Mouse (Mus musculus): ENCODE measurements around the gene Olfr775. TPM values are rescaled to one million over a fixed set of nuclear protein-coding genes. Genes with fewer than 3 reads are reported as not detected.

The Olfr775 gene
- not detected in 2 replicates for polyA plus RNA-seq (2014; fragmentation: Nextera tagmentation; extraction: Ambion mirVana)

DNA sequence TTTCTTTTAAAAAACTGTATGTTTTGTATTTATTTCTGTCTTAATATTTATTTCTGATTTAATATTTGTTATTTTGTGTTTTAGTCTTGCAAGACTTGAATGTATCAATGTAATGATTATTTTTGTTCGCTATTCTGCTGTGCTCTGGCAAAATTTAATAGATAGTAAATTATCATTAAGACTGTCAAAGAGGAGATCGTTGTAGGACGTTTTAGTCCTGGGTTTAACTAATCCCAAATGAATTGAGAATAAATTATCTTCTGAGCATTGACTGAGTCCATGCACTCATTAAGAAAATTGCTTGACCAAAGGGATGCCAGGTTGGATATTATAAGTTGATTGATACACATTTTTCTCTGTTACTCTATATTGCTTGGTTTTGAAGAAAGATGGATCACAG is at the start of gene Olfr775:
Gene Olfr775, plus strand, starts transcription at position 301 of the 400 bp plus-strand sequence.
- H3K4me3 ChIP-seq (ENCODE audit: low read length): no peak within 1 kb of the TSS
- no peak for ATAC-seq (ENCODE audit: low FRiP score, low TSS enrichment)
- no peaks in the 10 kb centered on the region for H3K36me3 ChIP-seq (ENCODE audit: control insufficient read depth, insufficient read depth, low read length)
- H3K9ac ChIP-seq (ENCODE audit: low read depth, low read length): no peak within 1 kb of the TSS
- H3K9me3 ChIP-seq (ENCODE audit: control insufficient read depth, low read length): no peaks in the 10 kb centered on the region
- H3K4me1 ChIP-seq (ENCODE audit: control insufficient read depth, insufficient read depth, low read length): no peaks in the 10 kb centered on the region
- 70% methylated on average over 3 of the region's 3 CpGs for WGBS
- no peak within 1 kb of the TSS for H3K27ac ChIP-seq (ENCODE audit: low read depth, low read length)
- H3K27me3 ChIP-seq (ENCODE audit: control insufficient read depth, insufficient read depth, low read length): no peaks in the 10 kb centered on the region
- H3K4me2 ChIP-seq (replicated peaks; ENCODE audit: low read depth, low read length): no peak within 1 kb of the TSS

DNA sequence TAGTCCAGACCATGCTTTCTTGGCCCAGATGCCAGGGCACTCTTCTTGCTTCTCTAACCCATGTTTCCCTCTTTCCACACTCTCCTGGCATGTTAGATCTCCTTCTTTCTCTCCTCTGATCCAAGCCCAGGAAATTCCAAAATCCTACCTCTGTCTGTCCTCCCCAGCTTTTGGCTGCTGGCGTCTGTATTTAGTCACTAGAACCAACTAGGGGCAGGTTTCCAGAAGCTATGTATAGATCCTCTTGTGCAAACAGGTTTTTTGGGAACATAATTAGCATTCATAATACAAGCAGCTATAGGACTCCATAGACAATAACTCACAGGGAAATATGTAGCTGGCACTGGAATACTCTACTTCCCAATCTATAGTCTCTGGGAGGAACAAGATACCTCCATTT is 17.5 kb upstream of the Olfr775 start:
- Histone ChIP-seq H3K9ac (ENCODE audit: low read depth, low read length) (no peak overlapping the region), H3K4me1 (ENCODE audit: control insufficient read depth, insufficient read depth, low read length) (no peaks in the 10 kb centered on the region), H3K9me3 (ENCODE audit: control insufficient read depth, low read length) (no peaks in the 10 kb centered on the region), H3K27ac (ENCODE audit: low read depth, low read length) (no peak overlapping the region), H3K27me3 (ENCODE audit: control insufficient read depth, insufficient read depth, low read length) (no peaks in the 10 kb centered on the region), H3K4me3 (ENCODE audit: low read length) (no peak overlapping the region), H3K36me3 (ENCODE audit: control insufficient read depth, insufficient read depth, low read length) (no peaks in the 10 kb centered on the region), H3K4me2 (replicated peaks; ENCODE audit: low read depth, low read length) (no peak overlapping the region)
- WGBS: 84% methylated on average over 1 of the region's 1 CpGs
- no peak for ATAC-seq (ENCODE audit: low FRiP score, low TSS enrichment)

DNA sequence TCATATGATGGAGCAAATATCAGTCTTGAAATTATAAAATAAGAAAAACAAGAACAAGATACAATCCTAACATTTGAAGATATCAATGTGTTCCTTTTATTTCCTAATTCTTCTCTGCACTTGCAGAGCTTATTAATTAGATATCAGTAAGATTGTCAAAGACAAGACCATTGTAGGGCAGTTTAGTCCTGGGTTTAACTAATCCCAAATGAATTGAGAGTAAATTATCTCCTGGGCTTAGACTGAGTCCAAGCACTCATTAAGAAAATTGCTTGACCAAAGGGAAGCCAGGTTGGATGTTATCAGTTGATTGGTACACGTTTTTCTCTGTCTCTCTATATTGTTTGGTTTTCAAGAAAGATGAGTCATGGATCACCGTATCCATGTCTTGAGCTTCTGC is 12.3 kb upstream of the Olfr775 start, which contains the start of gene Olfr774:
Gene Olfr774, plus strand, starts transcription at position 301 of the 400 bp plus-strand sequence.
- H3K36me3 ChIP-seq (ENCODE audit: control insufficient read depth, insufficient read depth, low read length): no peaks in the 10 kb centered on the region
- no peaks in the 10 kb centered on the region for H3K4me1 ChIP-seq (ENCODE audit: control insufficient read depth, insufficient read depth, low read length)
- no peak within 1 kb of the TSS for H3K27ac ChIP-seq (ENCODE audit: low read depth, low read length)
- no peak within 1 kb of the TSS for H3K4me2 ChIP-seq (replicated peaks; ENCODE audit: low read depth, low read length)
- H3K27me3 ChIP-seq (ENCODE audit: control insufficient read depth, insufficient read depth, low read length): no peaks in the 10 kb centered on the region
- H3K9ac ChIP-seq (ENCODE audit: low read depth, low read length): no peak within 1 kb of the TSS
- WGBS: 73% methylated on average over 2 of the region's 2 CpGs
- H3K4me3 ChIP-seq (ENCODE audit: low read length): no peak within 1 kb of the TSS
- no peak for ATAC-seq (ENCODE audit: low FRiP score, low TSS enrichment)
- H3K9me3 ChIP-seq (ENCODE audit: control insufficient read depth, low read length): no peaks in the 10 kb centered on the region

DNA sequence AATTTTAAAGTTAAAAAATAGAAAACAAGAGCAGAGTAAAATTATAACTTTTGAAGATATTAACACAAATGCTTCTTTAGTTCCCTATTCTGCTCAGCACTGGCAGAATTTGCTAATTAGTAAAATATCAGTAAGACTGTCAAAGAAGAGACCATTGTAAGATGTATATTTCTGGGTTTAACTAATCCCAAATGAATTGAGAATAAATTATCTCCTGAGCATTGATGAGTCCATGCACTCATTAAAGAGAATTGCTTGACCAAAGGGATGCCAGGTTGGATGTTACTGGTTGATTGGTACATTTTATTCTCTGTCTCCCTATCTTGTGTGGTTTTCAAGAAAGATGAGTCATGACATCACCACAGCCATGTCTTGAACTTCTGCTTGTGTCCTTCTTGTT is 10.6 kb downstream of the Olfr775 start, which contains the start of gene Olfr776:
Gene Olfr776, plus strand, starts transcription at position 301 of the 400 bp plus-strand sequence.
- Histone ChIP-seq H3K9me3 (ENCODE audit: control insufficient read depth, low read length) (no peaks in the 10 kb centered on the region), H3K4me1 (ENCODE audit: control insufficient read depth, insufficient read depth, low read length) (no peaks in the 10 kb centered on the region), H3K27me3 (ENCODE audit: control insufficient read depth, insufficient read depth, low read length) (no peaks in the 10 kb centered on the region), H3K4me2 (replicated peaks; ENCODE audit: low read depth, low read length) (no peak within 1 kb of the TSS), H3K4me3 (ENCODE audit: low read length) (no peak within 1 kb of the TSS), H3K36me3 (ENCODE audit: control insufficient read depth, insufficient read depth, low read length) (no peaks in the 10 kb centered on the region), H3K9ac (ENCODE audit: low read depth, low read length) (no peak within 1 kb of the TSS), H3K27ac (ENCODE audit: low read depth, low read length) (no peak within 1 kb of the TSS)
- ATAC-seq (ENCODE audit: low FRiP score, low TSS enrichment): no peak

DNA sequence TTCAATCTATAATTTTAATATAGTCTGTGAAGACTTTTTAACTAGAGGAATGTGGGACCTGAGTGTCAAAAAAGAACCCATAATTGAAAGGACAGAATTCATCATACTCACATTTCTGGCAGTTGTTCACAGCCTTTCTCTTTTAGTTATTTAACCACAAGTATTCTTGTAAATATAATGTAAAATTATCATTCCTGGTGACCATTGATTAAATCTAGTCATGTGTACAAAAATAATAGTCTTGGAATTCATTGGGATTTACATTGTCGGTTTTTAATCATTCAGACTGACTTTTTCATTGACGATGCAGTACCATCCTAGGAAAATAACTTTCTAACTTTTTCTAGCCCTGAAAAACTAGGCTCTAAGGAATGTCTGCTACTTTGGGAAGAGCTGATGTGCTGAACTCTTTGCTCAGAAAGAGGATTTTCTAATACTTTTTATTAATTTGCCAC is 22.9 kb downstream of the Olfr775 start, which contains the start of gene Olfr777:
Gene Olfr777, minus strand, starts transcription at position 405 of the 455 bp plus-strand sequence.
- no peaks in the 10 kb centered on the region for H3K27me3 ChIP-seq (ENCODE audit: control insufficient read depth, insufficient read depth, low read length)
- no peaks in the 10 kb centered on the region for H3K4me1 ChIP-seq (ENCODE audit: control insufficient read depth, insufficient read depth, low read length)
- no peak within 1 kb of the TSS for H3K9ac ChIP-seq (ENCODE audit: low read depth, low read length)
- no peaks in the 10 kb centered on the region for H3K9me3 ChIP-seq (ENCODE audit: control insufficient read depth, low read length)
- H3K27ac ChIP-seq (ENCODE audit: low read depth, low read length): no peak within 1 kb of the TSS
- no peak within 1 kb of the TSS for H3K4me2 ChIP-seq (replicated peaks; ENCODE audit: low read depth, low read length)
- H3K4me3 ChIP-seq (ENCODE audit: low read length): no peak within 1 kb of the TSS
- no peak for ATAC-seq (ENCODE audit: low FRiP score, low TSS enrichment)
- WGBS: 91% methylated on average over 2 of the region's 2 CpGs
- H3K36me3 ChIP-seq (ENCODE audit: control insufficient read depth, insufficient read depth, low read length): no peaks in the 10 kb centered on the region

Other genes with a start within 250 kb of the Olfr775 start
- not detected in 2 replicates for gene Olfr763, start 237.6 kb upstream of the Olfr775 start, polyA plus RNA-seq (2014; fragmentation: Nextera tagmentation; extraction: Ambion mirVana)
- not detected in 2 replicates for gene Olfr764-ps1, start 208.5 kb upstream of the Olfr775 start, polyA plus RNA-seq (2014; fragmentation: Nextera tagmentation; extraction: Ambion mirVana)
- gene Olfr765, start 198.4 kb upstream of the Olfr775 start, polyA plus RNA-seq (2014; fragmentation: Nextera tagmentation; extraction: Ambion mirVana): not detected in 2 replicates
- gene Olfr766-ps1, start 179.4 kb upstream of the Olfr775 start, polyA plus RNA-seq (2014; fragmentation: Nextera tagmentation; extraction: Ambion mirVana): not detected in 2 replicates
- not detected in 2 replicates for gene Olfr767, start 165.5 kb upstream of the Olfr775 start, polyA plus RNA-seq (2014; fragmentation: Nextera tagmentation; extraction: Ambion mirVana)
- gene Olfr768, start 149.0 kb upstream of the Olfr775 start, polyA plus RNA-seq (2014; fragmentation: Nextera tagmentation; extraction: Ambion mirVana): not detected in 2 replicates
- not detected in 2 replicates for gene Olfr769, start 130.6 kb upstream of the Olfr775 start, polyA plus RNA-seq (2014; fragmentation: Nextera tagmentation; extraction: Ambion mirVana)
- gene Olfr770, start 109.4 kb upstream of the Olfr775 start, polyA plus RNA-seq (2014; fragmentation: Nextera tagmentation; extraction: Ambion mirVana): not detected in 2 replicates
- not detected in 2 replicates for gene Olfr771, start 83.7 kb upstream of the Olfr775 start, polyA plus RNA-seq (2014; fragmentation: Nextera tagmentation; extraction: Ambion mirVana)
- not detected in 2 replicates for gene Olfr772, start 70.5 kb upstream of the Olfr775 start, polyA plus RNA-seq (2014; fragmentation: Nextera tagmentation; extraction: Ambion mirVana)
- gene Olfr773, start 61.0 kb upstream of the Olfr775 start, polyA plus RNA-seq (2014; fragmentation: Nextera tagmentation; extraction: Ambion mirVana): not detected in 2 replicates
- gene Olfr774, start 12.2 kb upstream of the Olfr775 start, polyA plus RNA-seq (2014; fragmentation: Nextera tagmentation; extraction: Ambion mirVana): not detected in 2 replicates
- gene Olfr776, start 10.7 kb downstream of the Olfr775 start, polyA plus RNA-seq (2014; fragmentation: Nextera tagmentation; extraction: Ambion mirVana): not detected in 2 replicates
- not detected in 2 replicates for gene Olfr777, start 23.1 kb downstream of the Olfr775 start, polyA plus RNA-seq (2014; fragmentation: Nextera tagmentation; extraction: Ambion mirVana)
- not detected in 2 replicates for gene Olfr780, start 69.7 kb downstream of the Olfr775 start, polyA plus RNA-seq (2014; fragmentation: Nextera tagmentation; extraction: Ambion mirVana)
- gene Olfr781, start 80.4 kb downstream of the Olfr775 start, polyA plus RNA-seq (2014; fragmentation: Nextera tagmentation; extraction: Ambion mirVana): not detected in 2 replicates
- gene Olfr782, start 100.4 kb downstream of the Olfr775 start, polyA plus RNA-seq (2014; fragmentation: Nextera tagmentation; extraction: Ambion mirVana): not detected in 2 replicates
- 0.07 TPM in 1 of 2 replicates, not detected in the other for gene Olfr784, start 135.7 kb downstream of the Olfr775 start, polyA plus RNA-seq (2014; fragmentation: Nextera tagmentation; extraction: Ambion mirVana)
- not detected in 2 replicates for gene Olfr785, start 157.0 kb downstream of the Olfr775 start, polyA plus RNA-seq (2014; fragmentation: Nextera tagmentation; extraction: Ambion mirVana)
- gene Olfr786, start 178.9 kb downstream of the Olfr775 start, polyA plus RNA-seq (2014; fragmentation: Nextera tagmentation; extraction: Ambion mirVana): not detected in 2 replicates
- gene Olfr787, start 213.4 kb downstream of the Olfr775 start, polyA plus RNA-seq (2014; fragmentation: Nextera tagmentation; extraction: Ambion mirVana): not detected in 2 replicates
- not detected in 2 replicates for gene Olfr788, start 222.6 kb downstream of the Olfr775 start, polyA plus RNA-seq (2014; fragmentation: Nextera tagmentation; extraction: Ambion mirVana)
- gene Olfr789, start 236.3 kb downstream of the Olfr775 start, polyA plus RNA-seq (2014; fragmentation: Nextera tagmentation; extraction: Ambion mirVana): not detected in 2 replicates